8 mouse cellular contexts compared by ENCODE assay signal in genomic region chr1:55363044-55363565, GRCm38 (mm10). TPM values are rescaled to one million over a fixed set of nuclear protein-coding genes. Genes with fewer than 3 reads are reported as not detected.
DNase-seq lines count a peak whose midpoint lies in the region; ATAC-seq lines count a peak whose summit lies in the region.

Gene Boll, minus strand, starts transcription at chr1:55363469.

- DNase-seq in Muller cell, postnatal 12 days (ENCODE audit: inconsistent ontology term), result peak; percentile 69
- DNase-seq in cerebellum, postnatal 14 days, result peak; percentile 76 to 85
- DNase-seq in frontal cortex, postnatal 25 days (ENCODE audit: low spot score in 2 of 2), result peak; percentile 13 to 18
- peak; percentile 35 for DNase-seq in layer of hippocampus, adult 9-11 months
- DNase-seq in ovary, adult 18-20 months (ENCODE audit: low spot score), result peak; percentile 32
- DNase-seq in thymus, adult 18-20 months, result peak; percentile 42 to 53

- H3K9me3 ChIP-seq in hindbrain, embryonic 12.5 days (replicated peaks), result peaks cover 4% of the 10 kb centered on the region; the same call in 1 of the 2 replicates
- peaks cover 6% of the 10 kb centered on the region; the same call in 1 of the 2 replicates for H3K9me3 ChIP-seq in lung, embryonic 15.5 days

- peak; percentile 90 for ATAC-seq in hindbrain, embryonic 12.5 days (ENCODE audit: low FRiP score)
- ATAC-seq in lung, embryonic 15.5 days (ENCODE audit: borderline replicate concordance, extremely low read depth, low FRiP score, low TSS enrichment), result peak; percentile 76

- H3K27me3 ChIP-seq in hindbrain, embryonic 12.5 days, result peaks cover 21% of the 10 kb centered on the region
- peaks cover 31% of the 10 kb centered on the region for H3K27me3 ChIP-seq in lung, embryonic 15.5 days

- peak within 1 kb of the TSS; percentile 50 for H3K4me3 ChIP-seq in hindbrain, embryonic 12.5 days
- H3K4me3 ChIP-seq in lung, embryonic 15.5 days, result peak within 1 kb of the TSS; percentile 50

- no peaks in the 10 kb centered on the region for H3K36me3 ChIP-seq in hindbrain, embryonic 12.5 days
- H3K36me3 ChIP-seq in lung, embryonic 15.5 days, result no peaks in the 10 kb centered on the region

- no peak within 1 kb of the TSS for H3K9ac ChIP-seq in hindbrain, embryonic 12.5 days
- no peak within 1 kb of the TSS for H3K9ac ChIP-seq in lung, embryonic 15.5 days

- 14% methylated on average over 67 of the region's 68 CpGs for WGBS in hindbrain, embryonic 12.5 days
- 10% methylated on average over 68 of the region's 68 CpGs for WGBS in lung, embryonic 15.5 days

- H3K4me1 ChIP-seq in hindbrain, embryonic 12.5 days, result peaks cover 7% of the 10 kb centered on the region
- peaks cover 11% of the 10 kb centered on the region for H3K4me1 ChIP-seq in lung, embryonic 15.5 days

- H3K27ac ChIP-seq in hindbrain, embryonic 12.5 days, result no peak within 1 kb of the TSS
- no peak within 1 kb of the TSS for H3K27ac ChIP-seq in lung, embryonic 15.5 days

- peak within 1 kb of the TSS; percentile 53 for H3K4me2 ChIP-seq in hindbrain, embryonic 12.5 days (replicated peaks)
- H3K4me2 ChIP-seq in lung, embryonic 15.5 days, result peak within 1 kb of the TSS; percentile 76

RNA-seq across cellular contexts. Expression of gene Boll, which starts in this region (rescaled TPM):
- polyA plus RNA-seq in hindbrain, embryonic 12.5 days (2016; fragmentation: Nextera tagmentation; extraction: Ambion mirVana), result 1.4 and 1.5 TPM in 2 replicates
- polyA plus RNA-seq in lung, embryonic 15.5 days (2015; fragmentation: Nextera tagmentation; extraction: Ambion mirVana), result 0.20 and 0.36 TPM in 2 replicates

Comparison
In these comparisons a context has a peak if more than half of its experiments do, and no peak if none do; other contexts are left out.
1. Peak in ATAC-seq, H3K4me3 ChIP-seq and H3K4me2 ChIP-seq in lung, embryonic 15.5 days; RNA of the gene not detected or under 1 TPM.
2. DNase-seq: peak in every context shown above with its lines; median percentile 80 in cerebellum, postnatal 14 days; 69 in Muller cell, postnatal 12 days; 48 in thymus, adult 18-20 months; 35 in layer of hippocampus, adult 9-11 months; 32 in ovary, adult 18-20 months; 16 in frontal cortex, postnatal 25 days.